ENCODE assay signal across 8 mouse cellular contexts in genomic region chr13:78482929-78483759, GRCm38 (mm10).
DNase-seq lines count a peak whose midpoint lies in the region; ATAC-seq lines count a peak whose summit lies in the region.

No protein-coding gene starts in this region.

- DNase-seq in midbrain, embryonic 11.5 days (ENCODE audit: low spot score, missing footprints), result no peak
- peak; percentile 76 for DNase-seq in adrenal gland, postnatal 25 days
- DNase-seq in kidney, postnatal 10 days, result peak; percentile 90
- DNase-seq in mesoderm, embryonic 11.5 days (ENCODE audit: low read depth, low spot score), result peak; percentile 12
- DNase-seq in layer of hippocampus, adult 9-11 months, result no peak
- DNase-seq in layer of hippocampus, postnatal 36 days, result no peak

- no peaks in the 10 kb centered on the region for H3K36me3 ChIP-seq in midbrain, embryonic 15.5 days (replicated peaks)
- H3K36me3 ChIP-seq in midbrain, embryonic 11.5 days (ENCODE audit: control insufficient read depth, insufficient read depth, low read length), result no peaks in the 10 kb centered on the region
- no peaks in the 10 kb centered on the region for H3K36me3 ChIP-seq in heart, embryonic 11.5 days (ENCODE audit: control insufficient read depth, insufficient read depth, low read length)

- 74% methylated on average over 9 of the region's 9 CpGs for WGBS in midbrain, embryonic 15.5 days
- WGBS in midbrain, embryonic 11.5 days, result 77% methylated on average over 9 of the region's 9 CpGs
- WGBS in heart, embryonic 11.5 days (ENCODE audit: insufficient replicate concordance), result 47% methylated on average over 9 of the region's 9 CpGs

- no peaks in the 10 kb centered on the region for H3K9me3 ChIP-seq in midbrain, embryonic 15.5 days
- no peaks in the 10 kb centered on the region for H3K9me3 ChIP-seq in midbrain, embryonic 11.5 days (ENCODE audit: control insufficient read depth, low read length)
- H3K9me3 ChIP-seq in heart, embryonic 11.5 days (replicated peaks; ENCODE audit: control insufficient read depth, low read length), result no peaks in the 10 kb centered on the region

- no peak overlapping the region for H3K9ac ChIP-seq in midbrain, embryonic 15.5 days
- no peak overlapping the region for H3K9ac ChIP-seq in midbrain, embryonic 11.5 days (ENCODE audit: low read length)
- H3K9ac ChIP-seq in heart, embryonic 11.5 days (ENCODE audit: low read depth, low read length), result no peak overlapping the region

- H3K27me3 ChIP-seq in midbrain, embryonic 15.5 days (replicated peaks), result no peaks in the 10 kb centered on the region
- no peaks in the 10 kb centered on the region for H3K27me3 ChIP-seq in midbrain, embryonic 11.5 days (ENCODE audit: control insufficient read depth, insufficient read depth, low read length)
- no peaks in the 10 kb centered on the region for H3K27me3 ChIP-seq in heart, embryonic 11.5 days (ENCODE audit: control insufficient read depth, insufficient read depth, low read length)

- no peaks in the 10 kb centered on the region for H3K4me1 ChIP-seq in midbrain, embryonic 15.5 days
- no peaks in the 10 kb centered on the region for H3K4me1 ChIP-seq in midbrain, embryonic 11.5 days (ENCODE audit: control insufficient read depth, insufficient read depth, low read length)
- H3K4me1 ChIP-seq in heart, embryonic 11.5 days (ENCODE audit: control insufficient read depth, insufficient read depth, low read length), result no peaks in the 10 kb centered on the region

- 0 out of 2 replicates have a peak, but pooled peaks have one; percentile 45 for ATAC-seq in midbrain, embryonic 15.5 days (replicated peaks)
- ATAC-seq in midbrain, embryonic 11.5 days (ENCODE audit: low FRiP score), result no peak
- ATAC-seq in heart, embryonic 11.5 days (replicated peaks; ENCODE audit: insufficient number of reproducible peaks, low FRiP score, low TSS enrichment), result peak; percentile 89

- no peak overlapping the region for H3K27ac ChIP-seq in midbrain, embryonic 15.5 days
- no peak overlapping the region for H3K27ac ChIP-seq in midbrain, embryonic 11.5 days (ENCODE audit: low read depth, low read length)
- H3K27ac ChIP-seq in heart, embryonic 11.5 days (ENCODE audit: low read depth, low read length), result 0 out of 2 replicates have a peak overlapping the region, but pooled peaks have one; percentile 59

- H3K4me3 ChIP-seq in midbrain, embryonic 15.5 days, result no peak overlapping the region
- no peak overlapping the region for H3K4me3 ChIP-seq in midbrain, embryonic 11.5 days (ENCODE audit: low read depth, low read length)
- no peak overlapping the region for H3K4me3 ChIP-seq in heart, embryonic 11.5 days (ENCODE audit: low read depth, low read length)

- H3K4me2 ChIP-seq in midbrain, embryonic 15.5 days, result no peak overlapping the region
- H3K4me2 ChIP-seq in midbrain, embryonic 11.5 days, result no peak overlapping the region
- H3K4me2 ChIP-seq in heart, embryonic 11.5 days, result no peak overlapping the region

Comparison
In these comparisons a context has a peak if more than half of its experiments do, and no peak if none do; other contexts are left out.
1. DNase-seq: peak in adrenal gland, postnatal 25 days (single experiment), kidney, postnatal 10 days (single experiment) and mesoderm, embryonic 11.5 days (single experiment); none in midbrain, embryonic 11.5 days (single experiment), layer of hippocampus, adult 9-11 months (single experiment) and layer of hippocampus, postnatal 36 days (0 of 2).